In the genomic region with DNA sequence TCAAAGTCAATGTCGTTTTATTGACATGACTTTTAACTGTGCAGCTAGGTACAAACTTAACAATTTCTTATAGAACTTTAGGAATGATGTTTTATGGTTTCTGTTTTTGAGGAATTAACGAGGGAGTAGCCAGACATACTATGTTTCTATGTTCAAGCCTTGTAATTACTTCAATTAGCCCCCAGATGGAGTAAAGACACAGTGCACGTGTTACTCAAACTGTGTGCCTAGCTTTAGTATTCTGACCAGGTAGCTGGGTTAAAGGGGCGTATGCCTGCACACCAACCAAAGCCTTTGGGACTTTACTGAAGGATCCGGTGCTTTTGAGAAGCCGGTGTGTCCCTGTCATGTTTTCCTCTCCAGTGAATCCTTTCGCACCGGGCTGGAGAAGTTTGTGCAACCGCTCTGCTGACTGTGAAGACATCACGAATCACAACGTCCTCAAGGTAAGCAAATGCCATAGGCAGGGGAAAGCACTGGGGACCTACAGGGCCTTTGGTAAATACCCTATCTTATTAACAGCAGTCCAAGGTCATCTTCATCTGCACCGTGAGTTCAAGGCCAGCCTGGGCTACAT, we compare ENCODE assay signal across 1 mouse cellular context.
TF ChIP-seq lines count a peak whose summit lies in the region.

No protein-coding gene starts in this region.

TF ChIP-seq in MEL, 35 proteins besides CTCF, POLR2A, EP300 and RAD21:
- no peak for TF ChIP-seq TBP (IDR thresholded peaks at IDR 0.05; ENCODE audit: low read depth, low read length)
- peak; percentile 83 for TF ChIP-seq MAX (IDR thresholded peaks at IDR 0.05; ENCODE audit: low read length)
- no peak for TF ChIP-seq TCF12 (IDR thresholded peaks at IDR 0.05; ENCODE audit: low read depth, low read length)
- no peak for TF ChIP-seq ZMIZ1 (IDR thresholded peaks at IDR 0.05; ENCODE audit: low read depth, low read length)
- no peak for TF ChIP-seq GABPA (IDR thresholded peaks at IDR 0.05; ENCODE audit: low read depth, low read length)
- 0 out of 2 replicates have a peak, but pooled peaks have one; percentile 20 for TF ChIP-seq SIN3A (IDR thresholded peaks at IDR 0.05; ENCODE audit: low read length)
- no peak for TF ChIP-seq MAZ (IDR thresholded peaks at IDR 0.05; ENCODE audit: low read depth, low read length)
- TF ChIP-seq HCFC1 (IDR thresholded peaks at IDR 0.05; ENCODE audit: low read depth, low read length), result no peak
- no peak for TF ChIP-seq CHD2 (IDR thresholded peaks at IDR 0.05; ENCODE audit: low read length)
- no peak for TF ChIP-seq ZNF384 (IDR thresholded peaks at IDR 0.05; ENCODE audit: low read depth, low read length)
- TF ChIP-seq JUND (IDR thresholded peaks at IDR 0.05; ENCODE audit: low read depth, low read length), result no peak
- TF ChIP-seq ZKSCAN1 (IDR thresholded peaks at IDR 0.05; ENCODE audit: low read depth, low read length), result no peak
- no peak for TF ChIP-seq MEF2A (IDR thresholded peaks at IDR 0.05; ENCODE audit: extremely low read depth, insufficient replicate concordance, low read depth, low read length, poor library complexity, severe bottlenecking)
- peak; percentile 93 for TF ChIP-seq ZC3H11A (IDR thresholded peaks at IDR 0.05; ENCODE audit: low read depth, low read length)
- TF ChIP-seq E2F4 (IDR thresholded peaks at IDR 0.05; ENCODE audit: borderline replicate concordance, low read depth, low read length), result no peak
- no peak for TF ChIP-seq RCOR1 (IDR thresholded peaks at IDR 0.05; ENCODE audit: low read depth, low read length)
- peak; percentile 91 for TF ChIP-seq MYC (IDR thresholded peaks at IDR 0.05; ENCODE audit: low read depth, low read length)
- peak; percentile 96 for TF ChIP-seq SMC3 (IDR thresholded peaks at IDR 0.05; ENCODE audit: low read depth, low read length)
